Mouse (Mus musculus) liver, embryonic 11.5 days (tissue): Measurements from ENCODE around the gene 4921536K21Rik. TPM values are rescaled to one million over a fixed set of nuclear protein-coding genes. Genes with fewer than 3 reads are reported as not detected.

Experiments used
- ATAC-seq: fragments of 200-750 bp; cut with Nextera tagmentation; replicated peaks from 2 replicates; pipeline ENCODE4 v1.8.0; 2017; ENCODE audit warnings: moderate number of reproducible peaks, mild to moderate bottlenecking, moderate TSS enrichment, moderate library complexity; ENCODE audit not compliant: low FRiP score
- DNase-seq: peaks from one replicate; pipeline ENCODE4 v3.0.0-alpha.2; 2017; ENCODE audit warnings: low spot score
- H3K27ac ChIP-seq: fragments of 300-500 bp; sonication (generic); 2 replicates; pipeline ENCODE4 v1.5.1; 2014; ENCODE audit warnings: mild to moderate bottlenecking, low read depth, low read length, control low read depth
- H3K27me3 ChIP-seq: fragments of 300-500 bp; sonication (generic); replicated peaks from 2 replicates; pipeline ENCODE4 v1.6.1; 2014; ENCODE audit warnings: low read length, mixed read lengths; ENCODE audit not compliant: control insufficient read depth, insufficient read depth
- H3K36me3 ChIP-seq: fragments of 300-500 bp; sonication (generic); 2 replicates; pipeline ENCODE4 v1.6.1; 2014; ENCODE audit warnings: mild to moderate bottlenecking, low read length, moderate library complexity, mixed read lengths; ENCODE audit not compliant: control insufficient read depth, insufficient read depth
- H3K4me1 ChIP-seq: fragments of 300-500 bp; sonication (generic); replicated peaks from 2 replicates; pipeline ENCODE4 v1.6.1; 2014; ENCODE audit warnings: low read length, mixed read lengths; ENCODE audit not compliant: control insufficient read depth, insufficient read depth
- H3K4me2 ChIP-seq: fragments of 300-500 bp; sonication (generic); 2 replicates; pipeline ENCODE4 v1.6.1; 2014; ENCODE audit warnings: mild to moderate bottlenecking, control low read depth, moderate library complexity
- H3K4me3 ChIP-seq: fragments of 300-500 bp; sonication (generic); 2 replicates; pipeline ENCODE4 v1.5.1; 2014; ENCODE audit warnings: low read depth, low read length, control low read depth
- H3K9ac ChIP-seq: fragments of 300-500 bp; sonication (generic); 2 replicates; pipeline ENCODE4 v1.6.1; 2014; ENCODE audit warnings: low read depth, low read length, control low read depth
- H3K9me3 ChIP-seq: fragments of 300-500 bp; sonication (generic); 2 replicates; pipeline ENCODE4 v1.6.1; 2016; ENCODE audit warnings: low read length, inconsistent platforms, mixed read lengths; ENCODE audit not compliant: control insufficient read depth
- WGBS: fragments of 180-500 bp; shearing (Covaris S2); extraction: QIAGEN DNeasy Blood & Tissue Kit; methylation state at CpG from one replicate; pipeline ENCODE4 v1.1.7; 2014; 5-methylcytosine and 5-hydroxymethylcytosine counted together
- polyA plus RNA-seq: library from polyadenylated mRNA; unstranded; fragments of >200 nt; fragmentation: Nextera tagmentation; extraction: Ambion mirVana; gene quantifications from 2 replicates; pipeline ENCODE4 v1.2.1, GENCODE M21; 2014

The 4921536K21Rik gene
- polyA plus RNA-seq, 1 experiment from 2014 or later = not detected

DNA sequence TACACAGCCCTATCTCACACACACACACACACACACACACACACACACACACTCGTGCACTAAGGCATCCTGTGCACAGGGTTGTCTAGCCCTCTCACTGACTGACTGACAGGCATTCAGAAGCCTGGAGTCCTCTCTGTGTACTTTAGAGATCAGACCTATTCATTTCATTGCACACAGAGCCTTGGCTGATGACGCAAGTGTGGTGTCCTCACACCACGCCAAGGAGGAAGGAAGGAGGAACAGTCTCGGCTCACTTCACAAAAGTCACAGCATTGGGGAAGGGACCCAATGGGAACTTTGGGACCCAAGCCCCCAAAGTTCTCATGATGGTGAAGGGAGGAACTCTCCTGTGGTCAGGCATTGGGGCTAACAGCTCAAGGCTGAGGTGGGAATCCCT, 35.1 kb upstream of the 4921536K21Rik start:
- Histone ChIP-seq H3K27me3 (no peaks in the 10 kb centered on the region), H3K9ac (no peak overlapping the region), H3K4me2 (no peak overlapping the region), H3K9me3 (no peaks in the 10 kb centered on the region), H3K36me3 (peaks cover 3% of the 10 kb centered on the region; the same call in 1 of the 2 replicates), H3K4me1 (peaks cover 6% of the 10 kb centered on the region), H3K27ac (no peak overlapping the region), H3K4me3 (no peak overlapping the region)
- 48% methylated on average over 4 of the region's 4 CpGs for WGBS
- DNase-seq (no peak), ATAC-seq (no peak)

DNA sequence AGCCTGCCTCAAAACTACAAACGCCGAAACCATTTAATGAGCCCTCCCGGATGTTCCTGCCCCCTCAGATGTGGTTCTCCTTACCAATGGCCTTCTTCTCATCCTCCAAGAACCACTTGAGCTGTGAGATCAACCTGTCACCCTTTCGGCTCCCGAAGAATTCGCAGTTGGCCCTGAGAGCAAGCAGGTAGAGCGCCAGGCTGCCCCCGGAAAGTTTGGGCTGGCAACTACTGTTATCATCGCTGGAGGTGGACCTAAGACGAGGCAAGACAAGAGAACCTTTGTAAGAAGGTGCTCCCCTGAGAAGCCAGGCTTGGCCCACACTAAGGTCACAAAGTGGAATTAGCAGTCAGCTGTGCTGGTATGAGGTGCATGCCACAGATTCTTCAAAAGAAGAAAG, 31.0 kb upstream of the 4921536K21Rik start:
- Histone ChIP-seq H3K4me1 (peaks cover under 1% of the 10 kb centered on the region; the same call in 1 of the 2 replicates), H3K36me3 (peaks cover 3% of the 10 kb centered on the region; the same call in 1 of the 2 replicates), H3K27ac (no peak overlapping the region), H3K9me3 (no peaks in the 10 kb centered on the region), H3K9ac (no peak overlapping the region), H3K4me2 (no peak overlapping the region), H3K27me3 (no peaks in the 10 kb centered on the region), H3K4me3 (no peak overlapping the region)
- 90% methylated on average over 10 of the region's 10 CpGs for WGBS
- DNase-seq = no peak
- no peak for ATAC-seq

DNA sequence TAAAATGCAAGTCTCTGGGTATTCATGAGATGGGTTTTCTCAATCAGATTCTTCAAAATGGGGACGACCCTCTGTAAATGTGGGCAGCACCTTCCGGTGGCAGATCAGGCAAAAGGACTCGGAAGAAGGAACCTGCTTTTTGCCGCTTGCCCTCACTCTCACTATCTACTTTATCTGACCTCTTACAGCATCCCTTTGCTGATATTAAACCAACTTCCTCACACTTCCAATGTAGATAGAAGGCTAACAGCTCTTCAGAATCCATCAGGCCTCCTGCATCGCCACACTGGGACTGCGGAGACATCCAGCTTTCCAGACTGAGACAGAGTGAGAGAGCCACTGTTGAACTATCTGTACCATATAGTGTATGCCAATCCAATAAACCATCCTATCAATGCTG, 27.8 kb upstream of the 4921536K21Rik start:
- WGBS = 89% methylated on average over 6 of the region's 6 CpGs
- H3K36me3 ChIP-seq = peaks cover 3% of the 10 kb centered on the region; the same call in 1 of the 2 replicates

DNA sequence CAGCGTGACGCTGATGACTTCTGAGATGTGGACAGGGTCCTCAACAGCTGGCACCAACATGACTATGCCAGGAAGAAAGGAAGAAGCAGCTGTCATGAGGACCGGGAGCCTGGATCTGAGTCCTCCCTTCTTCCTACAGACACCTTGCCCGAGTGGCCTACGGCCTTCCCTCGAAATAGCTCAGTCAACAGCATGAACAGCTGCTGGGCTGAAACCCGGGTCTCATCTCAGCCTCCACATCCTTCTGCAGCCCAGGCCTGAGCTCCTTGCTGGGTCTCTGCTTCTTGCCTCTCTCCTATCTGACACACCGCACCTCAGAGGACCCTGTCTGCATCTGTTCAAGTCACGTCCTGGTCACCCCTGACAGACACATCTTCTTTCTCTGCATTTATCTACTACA, 27.2 kb upstream of the 4921536K21Rik start:
- DNase-seq (no peak), ATAC-seq (no peak)
- peaks cover 3% of the 10 kb centered on the region; the same call in 1 of the 2 replicates for H3K36me3 ChIP-seq
- WGBS = 88% methylated on average over 9 of the region's 9 CpGs
- H3K4me1 ChIP-seq = no peaks in the 10 kb centered on the region
- H3K4me3 ChIP-seq = no peak overlapping the region
- no peaks in the 10 kb centered on the region for H3K27me3 ChIP-seq
- H3K4me2 ChIP-seq = no peak overlapping the region
- H3K9ac ChIP-seq = no peak overlapping the region
- no peak overlapping the region for H3K27ac ChIP-seq
- no peaks in the 10 kb centered on the region for H3K9me3 ChIP-seq

More for the DNA sequence above, 27.8 kb upstream of the 4921536K21Rik start:
- ATAC-seq (no peak), DNase-seq (no peak)
- Histone ChIP-seq H3K4me2 (no peak overlapping the region), H3K27me3 (no peaks in the 10 kb centered on the region), H3K9me3 (no peaks in the 10 kb centered on the region), H3K4me1 (no peaks in the 10 kb centered on the region), H3K27ac (no peak overlapping the region), H3K4me3 (no peak overlapping the region), H3K9ac (no peak overlapping the region)

DNA sequence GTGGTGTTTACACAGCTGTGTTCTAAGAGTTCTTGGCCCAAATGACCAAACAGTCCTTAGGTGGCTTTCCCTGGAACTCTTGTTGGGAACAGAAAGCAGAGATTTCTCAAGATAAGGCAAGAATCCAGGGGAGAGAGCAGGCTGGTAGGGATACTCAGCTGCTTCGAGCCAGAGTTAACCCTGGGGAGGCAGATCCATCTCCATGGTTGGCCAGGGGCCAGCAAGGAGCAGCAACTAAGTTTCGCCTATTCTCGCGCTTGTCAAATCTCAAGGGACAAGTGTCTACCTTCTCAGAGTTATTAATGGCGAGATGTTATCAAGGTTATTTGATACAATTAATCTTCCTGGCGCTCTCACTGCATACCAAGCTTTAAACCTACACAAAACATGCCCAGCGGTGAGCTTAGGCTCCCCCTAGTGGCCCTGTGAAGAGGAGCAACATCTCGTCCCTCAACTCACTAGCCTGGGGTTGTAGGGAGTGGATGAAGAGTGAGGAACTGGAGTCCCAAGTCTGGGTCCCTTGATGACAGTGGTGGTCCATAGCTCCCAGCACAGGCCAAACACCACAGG, 26.5 kb upstream of the 4921536K21Rik start:
- no peak overlapping the region for H3K4me3 ChIP-seq
- no peaks in the 10 kb centered on the region for H3K4me1 ChIP-seq
- WGBS = 35% methylated on average over 8 of the region's 8 CpGs
- no peaks in the 10 kb centered on the region for H3K27me3 ChIP-seq
- ATAC-seq (no peak), DNase-seq (no peak)
- H3K27ac ChIP-seq = no peak overlapping the region
- no peak overlapping the region for H3K4me2 ChIP-seq
- H3K9me3 ChIP-seq = no peaks in the 10 kb centered on the region
- H3K36me3 ChIP-seq = peaks cover 3% of the 10 kb centered on the region; the same call in 1 of the 2 replicates
- H3K9ac ChIP-seq = no peak overlapping the region

DNA sequence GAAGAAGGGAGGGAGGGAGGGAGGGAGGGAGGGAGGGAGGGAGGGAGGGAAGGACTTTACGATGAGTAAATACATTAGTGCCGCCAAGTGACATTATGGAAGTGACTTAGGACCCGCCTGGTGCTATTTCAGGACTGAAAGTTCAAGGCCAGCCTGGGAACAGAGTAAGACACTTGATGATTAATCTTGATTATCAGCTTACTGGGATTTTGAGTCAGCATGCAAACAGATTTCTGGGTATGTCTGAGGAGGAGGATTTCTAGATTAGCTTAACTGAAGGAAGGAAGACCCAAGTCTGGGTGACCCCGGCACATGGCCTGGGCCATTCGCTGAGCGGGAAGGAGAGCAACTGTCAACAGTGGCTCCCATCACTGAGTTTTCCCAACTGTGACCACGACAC, 25.6 kb upstream of the 4921536K21Rik start:
- Histone ChIP-seq H3K4me2 (no peak overlapping the region), H3K27me3 (no peaks in the 10 kb centered on the region), H3K4me1 (no peaks in the 10 kb centered on the region), H3K27ac (no peak overlapping the region), H3K36me3 (no peaks in the 10 kb centered on the region; the same call in 1 of the 2 replicates), H3K4me3 (no peak overlapping the region), H3K9me3 (no peaks in the 10 kb centered on the region), H3K9ac (no peak overlapping the region)
- 89% methylated on average over 7 of the region's 7 CpGs for WGBS
- no peak for DNase-seq
- no peak for ATAC-seq

DNA sequence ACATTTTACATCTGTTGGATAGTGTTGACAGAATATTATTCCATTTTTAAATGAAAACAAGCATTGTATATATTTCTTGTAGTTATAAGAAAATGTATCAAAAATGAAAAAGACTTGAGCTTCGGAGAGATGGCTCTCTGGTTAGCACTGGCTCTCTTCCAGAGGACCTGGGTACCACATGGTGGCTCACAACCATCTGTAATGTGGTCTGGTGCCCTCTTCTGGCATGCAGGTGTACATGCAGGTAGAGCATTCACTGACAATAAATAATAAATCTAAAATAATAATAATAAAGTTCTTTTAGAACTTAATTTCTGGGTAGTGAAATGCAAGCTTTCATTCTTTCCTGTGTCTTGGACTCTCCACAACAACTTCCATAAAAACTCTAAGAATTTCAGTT, 23.8 kb upstream of the 4921536K21Rik start:
- Histone ChIP-seq H3K4me2 (no peak overlapping the region), H3K27ac (no peak overlapping the region), H3K4me1 (peaks cover 4% of the 10 kb centered on the region), H3K36me3 (no peaks in the 10 kb centered on the region; the same call in 1 of the 2 replicates), H3K9me3 (no peaks in the 10 kb centered on the region), H3K9ac (no peak overlapping the region), H3K27me3 (0 out of 2 replicates have a peak, but pooled peaks cover 3% of the 10 kb centered on the region), H3K4me3 (no peak overlapping the region)
- WGBS = 62% methylated on average over 1 of the region's 1 CpGs
- ATAC-seq (no peak), DNase-seq (no peak)

DNA sequence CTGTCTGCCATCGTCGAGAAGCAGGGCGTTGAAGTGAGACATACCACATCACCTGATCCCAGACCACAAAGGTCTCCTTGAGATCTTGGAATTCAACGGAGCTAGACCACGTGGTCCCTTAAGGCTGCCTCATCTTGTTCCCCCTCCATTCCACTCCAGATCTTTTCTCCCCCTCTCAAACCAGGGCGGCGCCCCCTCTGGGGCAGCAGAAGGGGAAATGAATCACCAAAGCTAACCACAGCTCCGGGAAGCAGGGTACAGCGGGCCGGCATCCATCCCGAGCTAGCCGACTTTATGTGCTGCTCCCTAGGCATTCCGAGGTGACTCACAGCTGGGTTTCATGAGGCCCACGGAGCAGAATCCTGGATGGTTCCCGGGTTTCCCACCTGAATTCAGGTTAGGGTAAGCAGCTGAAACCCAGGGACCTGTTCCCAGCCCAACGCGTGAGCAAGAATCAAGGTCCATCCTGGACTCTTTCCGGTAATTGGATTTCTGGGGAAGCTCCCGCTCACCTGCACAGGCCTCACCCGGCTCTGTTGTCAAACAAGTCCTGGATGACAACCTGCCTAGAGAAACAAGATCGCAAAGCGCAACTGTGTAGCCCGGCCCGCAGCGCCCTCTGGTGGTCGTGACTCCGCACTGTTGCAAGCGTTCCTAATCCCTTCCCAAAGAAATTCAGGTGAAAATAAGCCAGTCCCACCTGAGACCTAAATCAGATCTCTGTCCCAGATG, 19.4 kb upstream of the 4921536K21Rik start, which contains the start of gene Slc35e4:
TSS of gene Slc35e4 (minus strand) at position 556 of the 732 bp plus-strand sequence.
- Histone ChIP-seq H3K4me2 (peak within 1 kb of the TSS; percentile 96), H3K36me3 (no peaks in the 10 kb centered on the region), H3K9me3 (no peaks in the 10 kb centered on the region), H3K4me3 (peak within 1 kb of the TSS; percentile 63), H3K4me1 (peaks cover 15% of the 10 kb centered on the region), H3K27me3 (peaks cover 20% of the 10 kb centered on the region), H3K9ac (peak within 1 kb of the TSS; percentile 50), H3K27ac (no peak within 1 kb of the TSS)
- ATAC-seq (peak; percentile 62), DNase-seq (peak; percentile 84)
- under 1% methylated on average over 28 of the region's 28 CpGs for WGBS
